8 mouse cellular contexts compared by ENCODE assay signal in the genomic region with DNA sequence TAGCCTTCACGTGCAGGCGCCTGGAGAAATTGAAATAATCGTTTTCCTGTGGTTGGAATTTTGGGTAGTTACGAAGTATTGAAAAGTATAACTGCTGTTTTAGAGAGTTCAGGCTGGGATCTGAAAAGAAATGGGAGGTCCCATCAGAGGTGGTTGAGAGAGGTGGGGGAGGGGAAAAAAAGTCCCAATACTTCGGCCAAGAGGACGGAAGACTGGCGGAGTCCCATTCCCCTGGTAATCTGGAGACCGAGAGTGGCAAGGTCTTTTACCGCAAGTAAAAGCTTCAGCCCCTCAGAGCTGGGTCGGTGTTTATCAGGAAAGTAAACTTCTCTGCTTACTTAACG. TPM values are rescaled to one million over a fixed set of nuclear protein-coding genes. Genes with fewer than 3 reads are reported as not detected.
A peak's percentile ranks its signal among the peaks of the same experiment; 100 is the strongest.
DNase-seq lines count a peak whose midpoint lies in the region; ATAC-seq and TF ChIP-seq lines count a peak whose summit lies in the region.

No protein-coding gene starts in this region.

- no peak for TF ChIP-seq CTCF in liver, postnatal 0 days (IDR thresholded peaks at IDR 0.05; ENCODE audit: low read depth)
- no peak for TF ChIP-seq CTCF in lung, adult 2 months (IDR thresholded peaks at IDR 0.05; ENCODE audit: insufficient read depth, low read length)

- no peak for TF ChIP-seq POLR2A in lung, adult 2 months (IDR thresholded peaks at IDR 0.05; ENCODE audit: borderline replicate concordance, extremely low read depth, low read depth, low read length)

- peak overlapping the region; percentile 55 for H3K4me3 ChIP-seq in heart, embryonic 13.5 days
- peak overlapping the region; percentile 39 for H3K4me3 ChIP-seq in forebrain, embryonic 16.5 days (replicated peaks; ENCODE audit: low read length)
- H3K4me3 ChIP-seq in liver, postnatal 0 days (ENCODE audit: low read depth, low read length) = peak overlapping the region; percentile 51
- H3K4me3 ChIP-seq in lung, adult 2 months (replicated peaks; ENCODE audit: extremely low read depth, low read depth, low read length) = no peak overlapping the region

- H3K9ac ChIP-seq in heart, embryonic 13.5 days = peak overlapping the region; percentile 77
- H3K9ac ChIP-seq in forebrain, embryonic 16.5 days (replicated peaks; ENCODE audit: low read depth, low read length) = no peak overlapping the region
- peak overlapping the region; percentile 45; the same call in 1 of the 2 replicates for H3K9ac ChIP-seq in liver, postnatal 0 days (replicated peaks)

- WGBS in heart, embryonic 13.5 days = 4% methylated on average over 11 of the region's 11 CpGs
- whole genome bisulfite sequencing in forebrain, embryonic 16.5 days = 2% methylated on average over 11 of the region's 11 CpGs
- 4% methylated on average over 11 of the region's 11 CpGs for WGBS in liver, postnatal 0 days (ENCODE audit: insufficient replicate concordance)
- 5% methylated on average over 11 of the region's 11 CpGs for WGBS in lung, adult 2 months

- H3K4me1 ChIP-seq in heart, embryonic 13.5 days = peaks cover 33% of the 10 kb centered on the region
- peaks cover 11% of the 10 kb centered on the region for H3K4me1 ChIP-seq in forebrain, embryonic 16.5 days (replicated peaks; ENCODE audit: control insufficient read depth, insufficient read depth, low read length)
- H3K4me1 ChIP-seq in liver, postnatal 0 days (ENCODE audit: insufficient read depth) = peaks cover 14% of the 10 kb centered on the region
- peaks cover 3% of the 10 kb centered on the region; the same call in 1 of the 2 replicates for H3K4me1 ChIP-seq in lung, adult 2 months (ENCODE audit: control insufficient read depth, insufficient read depth, low read length)

- peak overlapping the region; percentile 90 for H3K4me2 ChIP-seq in heart, embryonic 13.5 days
- peak overlapping the region; percentile 66 for H3K4me2 ChIP-seq in forebrain, embryonic 16.5 days (ENCODE audit: low read length)
- peak overlapping the region; percentile 88 for H3K4me2 ChIP-seq in liver, postnatal 0 days (ENCODE audit: low read depth, low read length)

- H3K27ac ChIP-seq in heart, embryonic 13.5 days (replicated peaks) = no peak overlapping the region
- H3K27ac ChIP-seq in forebrain, embryonic 16.5 days (ENCODE audit: low read length) = no peak overlapping the region
- H3K27ac ChIP-seq in liver, postnatal 0 days (ENCODE audit: low read depth) = no peak overlapping the region

- no peak for DNase-seq in heart, adult 8-10 months (ENCODE audit: low spot score)
- DNase-seq in ES-CJ7 (ENCODE audit: low read depth, low spot score) = peak; percentile 40
- no peak for DNase-seq in liver, postnatal 0 days
- no peak for DNase-seq in adrenal gland, postnatal 4 days (ENCODE audit: low spot score in 2 of 2)
- no peak for DNase-seq in ovary, postnatal 14 days (ENCODE audit: low spot score)
- DNase-seq in lung, adult 2 months = no peak

- no peak for TF ChIP-seq EP300 in liver, postnatal 0 days (IDR thresholded peaks at IDR 0.05; ENCODE audit: low read depth)

- no peak for ATAC-seq in heart, embryonic 13.5 days (ENCODE audit: extremely low read depth, insufficient number of reproducible peaks, low FRiP score, low TSS enrichment)
- ATAC-seq in forebrain, embryonic 16.5 days = no peak
- no peak for ATAC-seq in liver, postnatal 0 days

- no peaks in the 10 kb centered on the region for H3K36me3 ChIP-seq in heart, embryonic 13.5 days
- no peaks in the 10 kb centered on the region for H3K36me3 ChIP-seq in forebrain, embryonic 16.5 days (ENCODE audit: control insufficient read depth, insufficient read depth)
- no peaks in the 10 kb centered on the region for H3K36me3 ChIP-seq in liver, postnatal 0 days (replicated peaks; ENCODE audit: insufficient read depth, low read length)

- peaks cover 9% of the 10 kb centered on the region for H3K27me3 ChIP-seq in heart, embryonic 13.5 days (replicated peaks)
- H3K27me3 ChIP-seq in forebrain, embryonic 16.5 days (replicated peaks; ENCODE audit: control insufficient read depth, insufficient read depth, low read length) = peaks cover 6% of the 10 kb centered on the region
- H3K27me3 ChIP-seq in liver, postnatal 0 days (ENCODE audit: insufficient read depth, low read length) = no peaks in the 10 kb centered on the region; the same call in 1 of the 2 replicates

- no peaks in the 10 kb centered on the region for H3K9me3 ChIP-seq in heart, embryonic 13.5 days
- no peaks in the 10 kb centered on the region for H3K9me3 ChIP-seq in forebrain, embryonic 16.5 days (ENCODE audit: control insufficient read depth, low read length)
- H3K9me3 ChIP-seq in liver, postnatal 0 days (ENCODE audit: low read length) = no peaks in the 10 kb centered on the region

RNA-seq across cellular contexts. Expression of a gene that starts 7.6 kb away (rescaled TPM):
- polyA plus RNA-seq in heart, embryonic 13.5 days (2015; fragmentation: Nextera tagmentation; extraction: Ambion mirVana) = not detected in 2 replicates
- not detected for total RNA-seq in heart, adult 8-10 months (2022)
- polyA plus RNA-seq in forebrain, embryonic 16.5 days (2015; fragmentation: Nextera tagmentation; extraction: Ambion mirVana) = not detected in 2 replicates
- not detected in 2 replicates for polyA plus RNA-seq in liver, postnatal 0 days (2015; fragmentation: Nextera tagmentation; extraction: Ambion mirVana)
- total RNA-seq in adrenal gland, postnatal 4 days (2021) = not detected
- polyA plus RNA-seq in lung, adult 2 months (2012; rRNA removed) = not detected in 2 replicates

RNA-seq across cellular contexts. Expression of a gene that starts 24.1 kb away (rescaled TPM):
- 14.1 and 15.4 TPM in 2 replicates for polyA plus RNA-seq in heart, embryonic 13.5 days (2015; fragmentation: Nextera tagmentation; extraction: Ambion mirVana)
- total RNA-seq in heart, adult 8-10 months (2022) = 10 to 100 TPM; 22.1 to 40.8 (median 32.5) TPM
- polyA plus RNA-seq in forebrain, embryonic 16.5 days (2015; fragmentation: Nextera tagmentation; extraction: Ambion mirVana) = 11.0 and 13.3 TPM in 2 replicates
- polyA plus RNA-seq in liver, postnatal 0 days (2015; fragmentation: Nextera tagmentation; extraction: Ambion mirVana) = 1.1 TPM in 2 replicates
- 1 to 10 TPM; 9.4 to 9.8 TPM for total RNA-seq in adrenal gland, postnatal 4 days (2021)
- 5.4 and 8.3 TPM in 2 replicates for polyA plus RNA-seq in lung, adult 2 months (2012; rRNA removed)

RNA-seq across cellular contexts. Expression of a gene that starts 53.5 kb away (rescaled TPM):
- 3.2 and 4.4 TPM in 2 replicates for polyA plus RNA-seq in heart, embryonic 13.5 days (2015; fragmentation: Nextera tagmentation; extraction: Ambion mirVana)
- 10 to 100 TPM; 14.6 to 19.4 (median 16.1) TPM for total RNA-seq in heart, adult 8-10 months (2022)
- polyA plus RNA-seq in forebrain, embryonic 16.5 days (2015; fragmentation: Nextera tagmentation; extraction: Ambion mirVana) = 0.48 and 0.99 TPM in 2 replicates
- polyA plus RNA-seq in liver, postnatal 0 days (2015; fragmentation: Nextera tagmentation; extraction: Ambion mirVana) = 67.6 and 82.4 TPM in 2 replicates
- 10 to 100 TPM in 1 of 2 experiments, 1 to 10 TPM in 1; 7.1 to 14.2 TPM for total RNA-seq in adrenal gland, postnatal 4 days (2021)
- 8.0 and 15.1 TPM in 2 replicates for polyA plus RNA-seq in lung, adult 2 months (2012; rRNA removed)
